Mouse (Mus musculus): ENCODE measurements around the gene Slco2b1. TPM values are rescaled to one million over a fixed set of nuclear protein-coding genes. Genes with fewer than 3 reads are reported as not detected.

Slco2b1 gene
- polyA plus RNA-seq, 1 experiment, result 17.4 TPM

- TF ChIP-seq CTCF (IDR thresholded peaks at IDR 0.05; ENCODE audit: extremely low read depth, insufficient read depth, low read length), result no peak
- no peak for TF ChIP-seq POLR2A (IDR thresholded peaks at IDR 0.05; ENCODE audit: extremely low read depth, insufficient read depth, low read length)
- Histone ChIP-seq H3K4me3 (ENCODE audit: insufficient read depth, low read length) (no peak overlapping the region), H3K4me1 (ENCODE audit: control insufficient read depth, insufficient read depth, low read length) (0 out of 2 replicates have a peak, but pooled peaks cover 2% of the 10 kb centered on the region), H3K27ac (ENCODE audit: insufficient read depth, low read length) (no peak overlapping the region)
Measured at GRCm38 (mm10) chr7:99673188-99673587, 38.0 kb downstream of the Slco2b1 start.

GRCm38 (mm10) chr7:99671544-99672435 is 39.4 kb downstream of the Slco2b1 start:
- Histone ChIP-seq H3K4me3 (ENCODE audit: insufficient read depth, low read length) (no peak overlapping the region), H3K4me1 (ENCODE audit: control insufficient read depth, insufficient read depth, low read length) (0 out of 2 replicates have a peak, but pooled peaks cover 2% of the 10 kb centered on the region), H3K27ac (ENCODE audit: insufficient read depth, low read length) (no peak overlapping the region)
- no peak for TF ChIP-seq CTCF (IDR thresholded peaks at IDR 0.05; ENCODE audit: extremely low read depth, insufficient read depth, low read length)
- no peak for TF ChIP-seq POLR2A (IDR thresholded peaks at IDR 0.05; ENCODE audit: extremely low read depth, insufficient read depth, low read length)

GRCm38 (mm10) chr7:99670915-99671314 is 40.2 kb downstream of the Slco2b1 start:
- H3K4me3 ChIP-seq (ENCODE audit: insufficient read depth, low read length), result no peak overlapping the region
- H3K27ac ChIP-seq (ENCODE audit: insufficient read depth, low read length), result no peak overlapping the region
- TF ChIP-seq POLR2A (IDR thresholded peaks at IDR 0.05; ENCODE audit: extremely low read depth, insufficient read depth, low read length) (no peak), CTCF (IDR thresholded peaks at IDR 0.05; ENCODE audit: extremely low read depth, insufficient read depth, low read length) (no peak)
- 0 out of 2 replicates have a peak, but pooled peaks cover 2% of the 10 kb centered on the region for H3K4me1 ChIP-seq (ENCODE audit: control insufficient read depth, insufficient read depth, low read length)

- Histone ChIP-seq H3K4me3 (ENCODE audit: insufficient read depth, low read length) (no peak overlapping the region), H3K27ac (ENCODE audit: insufficient read depth, low read length) (no peak overlapping the region), H3K4me1 (ENCODE audit: control insufficient read depth, insufficient read depth, low read length) (0 out of 2 replicates have a peak, but pooled peaks cover 2% of the 10 kb centered on the region)
- TF ChIP-seq POLR2A (IDR thresholded peaks at IDR 0.05; ENCODE audit: extremely low read depth, insufficient read depth, low read length) (no peak), CTCF (IDR thresholded peaks at IDR 0.05; ENCODE audit: extremely low read depth, insufficient read depth, low read length) (no peak)
Measured at GRCm38 (mm10) chr7:99668802-99669201, 42.3 kb downstream of the Slco2b1 start.

- no peaks in the 10 kb centered on the region for H3K4me1 ChIP-seq (ENCODE audit: control insufficient read depth, insufficient read depth, low read length)
- H3K4me3 ChIP-seq (ENCODE audit: insufficient read depth, low read length), result no peak overlapping the region
- no peak overlapping the region for H3K27ac ChIP-seq (ENCODE audit: insufficient read depth, low read length)
- TF ChIP-seq CTCF (IDR thresholded peaks at IDR 0.05; ENCODE audit: extremely low read depth, insufficient read depth, low read length) (no peak), POLR2A (IDR thresholded peaks at IDR 0.05; ENCODE audit: extremely low read depth, insufficient read depth, low read length) (no peak)
Measured at GRCm38 (mm10) chr7:99667096-99667495, 44.0 kb downstream of the Slco2b1 start.

- Histone ChIP-seq H3K4me3 (ENCODE audit: insufficient read depth, low read length) (no peak overlapping the region), H3K4me1 (ENCODE audit: control insufficient read depth, insufficient read depth, low read length) (no peaks in the 10 kb centered on the region), H3K27ac (ENCODE audit: insufficient read depth, low read length) (no peak overlapping the region)
- TF ChIP-seq CTCF (IDR thresholded peaks at IDR 0.05; ENCODE audit: extremely low read depth, insufficient read depth, low read length) (no peak), POLR2A (IDR thresholded peaks at IDR 0.05; ENCODE audit: extremely low read depth, insufficient read depth, low read length) (no peak)
Measured at GRCm38 (mm10) chr7:99665731-99666452, 45.2 kb downstream of the Slco2b1 start.

- H3K4me3 ChIP-seq (ENCODE audit: insufficient read depth, low read length), result no peak overlapping the region
- H3K27ac ChIP-seq (ENCODE audit: insufficient read depth, low read length), result peak overlapping the region; percentile 0; the same call in 1 of the 2 replicates
- TF ChIP-seq POLR2A (IDR thresholded peaks at IDR 0.05; ENCODE audit: extremely low read depth, insufficient read depth, low read length) (no peak), CTCF (IDR thresholded peaks at IDR 0.05; ENCODE audit: extremely low read depth, insufficient read depth, low read length) (no peak)
- H3K4me1 ChIP-seq (ENCODE audit: control insufficient read depth, insufficient read depth, low read length), result no peaks in the 10 kb centered on the region
Measured at GRCm38 (mm10) chr7:99664571-99665485, 46.3 kb downstream of the Slco2b1 start.

GRCm38 (mm10) chr7:99663507-99664220 is 47.5 kb downstream of the Slco2b1 start:
- Histone ChIP-seq H3K4me3 (ENCODE audit: insufficient read depth, low read length) (no peak overlapping the region), H3K4me1 (ENCODE audit: control insufficient read depth, insufficient read depth, low read length) (no peaks in the 10 kb centered on the region), H3K27ac (ENCODE audit: insufficient read depth, low read length) (no peak overlapping the region)
- no peak for TF ChIP-seq CTCF (IDR thresholded peaks at IDR 0.05; ENCODE audit: extremely low read depth, insufficient read depth, low read length)
- TF ChIP-seq POLR2A (IDR thresholded peaks at IDR 0.05; ENCODE audit: extremely low read depth, insufficient read depth, low read length), result no peak

All from cortical plate, adult 2 months (tissue).